Mouse (Mus musculus) layer of hippocampus, adult 8-10 months (tissue): Measurements from ENCODE around the gene Sun5. TPM values are rescaled to one million over a fixed set of nuclear protein-coding genes. Genes with fewer than 3 reads are reported as not detected.
A peak's percentile ranks its signal among the peaks of the same experiment; 100 is the strongest.

ENCODE experiments used
- DNase-seq, 2 experiments: peaks; one replicate each; pipeline ENCODE4 v3.0.0; 2022; ENCODE audit warnings: low spot score in 2 of 2
- total RNA-seq, 4 experiments: library from RNA; stranded (reverse); gene quantifications; 2 replicates each; pipeline ENCODE4 v1.2.4; 2022

Gene Sun5
- total RNA-seq, 4 experiments from 2014 or later = not detected

DNA sequence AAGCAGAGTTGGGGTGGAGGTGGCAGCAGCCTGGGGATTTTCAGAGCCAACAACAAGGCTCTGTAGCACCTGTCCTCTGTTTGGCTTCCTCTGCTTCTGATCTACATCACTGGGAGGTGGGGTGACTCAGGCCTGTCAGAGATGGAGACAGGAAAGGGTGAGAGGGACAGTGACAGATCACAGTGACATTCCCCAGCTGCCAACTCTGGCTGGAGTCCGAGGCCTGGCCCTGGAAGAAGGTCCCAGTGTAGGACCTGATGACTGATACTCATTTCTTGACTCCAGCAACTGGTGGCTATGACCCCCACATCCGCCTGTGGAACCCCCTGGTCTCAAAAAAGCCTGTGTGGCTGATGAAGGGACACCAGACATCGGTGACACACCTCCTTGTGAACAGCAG lies 61.0 kb downstream of the Sun5 start:
- no peak for DNase-seq

GRCm38 (mm10) chr2:153808841-153809240 lies 62.0 kb downstream of the Sun5 start:
- no peak for DNase-seq

GRCm38 (mm10) chr2:153808146-153808545 lies 62.7 kb downstream of the Sun5 start:
- DNase-seq = no peak

DNA sequence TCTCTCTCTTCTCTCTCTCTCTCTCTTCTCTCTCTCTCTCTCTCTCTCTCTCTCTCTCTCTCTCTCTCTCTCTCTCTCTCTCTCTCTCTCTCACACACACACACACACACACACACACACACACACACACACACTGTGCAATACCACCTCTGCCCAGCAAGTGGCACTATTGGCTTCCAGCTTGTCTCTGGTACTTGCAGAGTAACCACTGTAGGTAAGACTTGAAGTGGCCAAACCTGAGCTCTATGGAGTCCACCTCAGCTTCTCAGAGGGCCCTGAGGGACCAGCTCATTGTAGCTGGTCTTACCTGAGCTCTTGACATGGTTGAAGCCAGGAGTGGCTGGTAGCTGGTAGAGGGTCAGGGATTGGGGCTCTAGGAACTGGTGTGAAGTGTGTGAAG lies 63.4 kb downstream of the Sun5 start:
- DNase-seq = peak; percentile 33 to 68

Other genes with a start within 250 kb of the Sun5 start
- 10 to 100 TPM; 26.1 to 35.8 (median 29.9) TPM for gene Commd7, start 238.3 kb downstream of the Sun5 start, total RNA-seq
- 1 to 10 TPM in 3 of 4 experiments, under 1 TPM in 1; 0.41 to 2.6 (median 2.0) TPM for gene Dnmt3b, start 221.6 kb downstream of the Sun5 start, total RNA-seq
- under 1 TPM in 2 of 4 experiments, not detected in 2; 0.18 to 0.20 TPM for gene Dnmt3c, start 174.4 kb downstream of the Sun5 start, total RNA-seq
- gene Mapre1, start 129.8 kb downstream of the Sun5 start, total RNA-seq = 10 to 100 TPM; 71.8 to 84.9 (median 76.6) TPM
- gene Efcab8, start 91.2 kb downstream of the Sun5 start, total RNA-seq = under 1 TPM; 0.14 to 0.61 (median 0.37) TPM
- not detected for gene Bpifb2, start 4.0 kb upstream of the Sun5 start, total RNA-seq
- not detected for gene Bpifb6, start 29.3 kb upstream of the Sun5 start, total RNA-seq
- gene Bpifb3, start 47.1 kb upstream of the Sun5 start, total RNA-seq = not detected
- not detected for gene Bpifb4, start 67.1 kb upstream of the Sun5 start, total RNA-seq
- not detected for gene Bpifa6, start 103.9 kb upstream of the Sun5 start, total RNA-seq
- not detected for gene Bpifa2, start 137.2 kb upstream of the Sun5 start, total RNA-seq